Mouse (Mus musculus): ENCODE data around the gene Tnnt2. TPM values are rescaled to one million over a fixed set of nuclear protein-coding genes. Genes with fewer than 3 reads are reported as not detected.
A peak's percentile ranks its signal among the peaks of the same experiment; 100 is the strongest.

Gene Tnnt2
- polyA plus RNA-seq, 1 experiment from 2014 or later, result 5.7 TPM

DNA sequence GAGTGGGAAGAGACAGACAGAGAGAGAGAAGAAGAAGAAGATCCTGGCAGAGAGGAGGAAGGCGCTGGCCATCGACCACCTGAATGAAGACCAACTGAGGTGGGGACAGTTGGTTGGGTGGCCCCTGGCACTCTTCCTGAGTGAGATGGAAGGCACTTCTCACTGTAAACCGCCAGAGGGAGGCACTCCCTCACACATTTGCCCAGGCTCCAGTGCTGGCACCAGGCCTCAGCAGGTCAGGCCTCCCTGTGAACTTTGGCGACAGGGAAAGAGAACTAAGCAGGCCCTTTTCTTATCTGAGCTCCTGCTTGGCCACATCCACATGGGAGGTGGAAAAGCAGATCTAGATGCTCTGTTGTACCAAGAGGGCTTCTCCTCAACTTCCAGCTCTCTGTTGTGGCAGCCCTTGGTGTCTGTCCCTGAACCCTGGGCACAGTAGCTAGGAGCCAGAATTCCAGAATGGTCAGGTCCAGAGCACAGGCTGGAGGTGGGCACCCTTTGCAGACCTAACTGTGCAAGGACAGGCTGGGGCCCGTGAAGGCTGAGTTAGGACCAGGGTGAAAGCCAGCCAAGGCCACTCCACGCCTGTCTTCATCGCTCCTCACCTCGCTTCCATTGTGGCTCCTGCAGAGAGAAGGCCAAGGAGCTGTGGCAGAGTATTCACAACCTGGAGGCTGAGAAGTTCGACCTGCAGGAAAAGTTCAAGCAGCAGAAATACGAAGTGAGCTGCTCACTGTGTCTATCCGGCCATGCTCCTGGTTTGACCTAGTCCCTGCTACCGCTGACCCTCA lies 14.8 kb downstream of the Tnnt2 start:
- H3K4me1 ChIP-seq (replicated peaks; ENCODE audit: insufficient read depth, low read length), result no peaks in the 10 kb centered on the region
- no peak overlapping the region for H3K4me3 ChIP-seq (replicated peaks; ENCODE audit: low read depth, low read length)
- H3K4me2 ChIP-seq (ENCODE audit: low read length), result no peak overlapping the region
- ATAC-seq (replicated peaks; ENCODE audit: low FRiP score, low read depth) (no peak), DNase-seq (ENCODE audit: low spot score) (peak; percentile 54)
- H3K27me3 ChIP-seq (ENCODE audit: insufficient read depth, low read length), result no peaks in the 10 kb centered on the region
- no peak overlapping the region for H3K9ac ChIP-seq (ENCODE audit: low read depth, low read length)
- H3K36me3 ChIP-seq (ENCODE audit: insufficient read depth, low read length), result no peaks in the 10 kb centered on the region
- peak; percentile 70 for TF ChIP-seq CTCF (IDR thresholded peaks at IDR 0.05; ENCODE audit: low read depth)
- 72% methylated on average over 12 of the region's 12 CpGs for WGBS
- H3K9me3 ChIP-seq (replicated peaks; ENCODE audit: low read length), result no peaks in the 10 kb centered on the region
- no peak overlapping the region for H3K27ac ChIP-seq

GRCm38 (mm10) chr1:135852044-135852756 lies 16.0 kb downstream of the Tnnt2 start:
- Histone ChIP-seq H3K4me1 (replicated peaks; ENCODE audit: insufficient read depth, low read length) (no peaks in the 10 kb centered on the region), H3K9ac (ENCODE audit: low read depth, low read length) (no peak overlapping the region), H3K27ac (no peak overlapping the region), H3K4me2 (ENCODE audit: low read length) (no peak overlapping the region), H3K27me3 (ENCODE audit: insufficient read depth, low read length) (no peaks in the 10 kb centered on the region), H3K4me3 (replicated peaks; ENCODE audit: low read depth, low read length) (no peak overlapping the region), H3K9me3 (replicated peaks; ENCODE audit: low read length) (no peaks in the 10 kb centered on the region), H3K36me3 (ENCODE audit: insufficient read depth, low read length) (no peaks in the 10 kb centered on the region)
- WGBS, result 58% methylated on average over 13 of the region's 13 CpGs
- DNase-seq (ENCODE audit: low spot score) (no peak), ATAC-seq (replicated peaks; ENCODE audit: low FRiP score, low read depth) (no peak)
- TF ChIP-seq CTCF (IDR thresholded peaks at IDR 0.05; ENCODE audit: low read depth), result no peak

DNA sequence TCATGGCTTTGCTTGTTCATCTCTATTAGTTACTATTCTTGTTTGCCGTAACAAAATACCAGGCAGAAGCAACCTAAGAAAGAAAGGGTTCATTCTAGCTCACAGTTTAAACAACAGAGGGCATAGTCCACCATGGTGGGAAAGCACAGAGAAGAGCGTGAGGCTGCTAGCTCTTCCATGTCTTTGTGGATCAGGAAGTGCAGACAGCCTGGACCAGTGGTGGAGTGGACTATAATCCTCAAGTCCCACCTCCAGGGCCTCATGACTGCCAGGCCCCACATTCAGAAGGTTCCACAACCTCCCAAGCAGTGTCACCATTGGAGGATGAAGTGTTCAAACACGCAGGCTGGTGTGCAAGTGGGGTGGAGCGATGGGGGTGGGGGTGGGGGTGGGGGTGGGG lies 17.0 kb downstream of the Tnnt2 start:
- DNase-seq (ENCODE audit: low spot score) (no peak), ATAC-seq (replicated peaks; ENCODE audit: low FRiP score, low read depth) (no peak)
- Histone ChIP-seq H3K27ac (no peak overlapping the region), H3K4me1 (replicated peaks; ENCODE audit: insufficient read depth, low read length) (no peaks in the 10 kb centered on the region), H3K27me3 (ENCODE audit: insufficient read depth, low read length) (no peaks in the 10 kb centered on the region), H3K36me3 (ENCODE audit: insufficient read depth, low read length) (no peaks in the 10 kb centered on the region), H3K4me2 (ENCODE audit: low read length) (no peak overlapping the region), H3K4me3 (replicated peaks; ENCODE audit: low read depth, low read length) (no peak overlapping the region), H3K9ac (ENCODE audit: low read depth, low read length) (no peak overlapping the region), H3K9me3 (replicated peaks; ENCODE audit: low read length) (no peaks in the 10 kb centered on the region)
- WGBS, result 80% methylated on average over 4 of the region's 4 CpGs
- no peak for TF ChIP-seq CTCF (IDR thresholded peaks at IDR 0.05; ENCODE audit: low read depth)

DNA sequence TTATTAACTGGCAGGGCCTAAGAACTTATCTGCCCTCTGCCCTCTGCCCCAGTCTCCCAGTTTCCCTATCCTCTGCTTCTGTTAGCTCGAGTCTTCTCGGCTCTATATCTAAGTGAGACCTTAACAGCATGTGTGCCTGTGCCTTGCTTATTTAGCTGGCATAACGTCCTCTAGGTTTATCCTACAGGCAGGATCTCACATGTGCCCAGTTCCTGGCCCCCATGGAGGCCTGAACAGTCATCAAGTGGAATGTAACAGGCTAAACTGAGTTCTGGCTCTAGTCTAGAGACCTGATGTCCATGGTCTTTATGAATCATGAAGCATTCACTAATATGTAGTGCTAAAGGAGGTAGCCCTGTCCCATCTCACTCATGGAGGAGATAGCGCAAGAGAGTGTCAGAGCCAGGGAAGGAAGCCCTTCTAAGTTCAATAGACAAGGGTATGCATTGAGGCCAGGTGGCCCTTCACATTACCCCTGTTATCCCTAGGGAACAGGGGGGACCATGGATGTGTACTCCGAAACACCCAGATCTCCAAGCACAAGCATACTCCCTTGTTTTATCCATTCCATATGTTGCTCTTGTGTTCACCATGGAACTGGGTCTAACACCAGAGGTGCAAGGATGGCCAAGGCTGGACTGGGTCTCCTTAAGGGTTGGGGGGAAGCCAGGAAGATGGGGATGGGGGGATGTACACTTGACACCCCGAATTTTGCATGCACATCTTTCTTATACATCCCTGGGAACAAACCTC lies 18.6 kb downstream of the Tnnt2 start:
- no peak overlapping the region for H3K4me3 ChIP-seq (replicated peaks; ENCODE audit: low read depth, low read length)
- DNase-seq (ENCODE audit: low spot score) (no peak), ATAC-seq (replicated peaks; ENCODE audit: low FRiP score, low read depth) (no peak)
- 86% methylated on average over 6 of the region's 6 CpGs for WGBS
- no peak overlapping the region for H3K4me2 ChIP-seq (ENCODE audit: low read length)
- H3K27me3 ChIP-seq (ENCODE audit: insufficient read depth, low read length), result no peaks in the 10 kb centered on the region
- no peak overlapping the region for H3K9ac ChIP-seq (ENCODE audit: low read depth, low read length)
- H3K27ac ChIP-seq, result no peak overlapping the region
- H3K36me3 ChIP-seq (ENCODE audit: insufficient read depth, low read length), result no peaks in the 10 kb centered on the region
- no peaks in the 10 kb centered on the region for H3K9me3 ChIP-seq (replicated peaks; ENCODE audit: low read length)
- TF ChIP-seq CTCF (IDR thresholded peaks at IDR 0.05; ENCODE audit: low read depth), result no peak
- no peaks in the 10 kb centered on the region for H3K4me1 ChIP-seq (replicated peaks; ENCODE audit: insufficient read depth, low read length)

DNA sequence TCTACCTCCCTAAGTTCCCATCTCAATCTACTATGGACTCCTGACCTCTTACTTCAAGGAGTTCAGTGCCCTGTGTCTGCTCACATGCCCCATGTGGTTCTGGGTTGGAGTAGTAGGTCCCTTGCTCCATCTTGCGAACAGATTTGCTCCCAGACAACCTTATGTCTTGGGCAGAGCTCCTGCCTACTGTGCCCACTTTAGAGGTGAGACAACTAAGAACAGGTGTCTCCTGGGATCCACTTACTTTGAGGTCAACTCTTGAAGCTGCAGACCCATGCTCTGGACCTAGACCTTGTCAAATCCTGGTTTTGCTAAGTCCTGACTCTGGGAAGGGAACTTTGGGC lies 19.2 kb downstream of the Tnnt2 start:
- Histone ChIP-seq H3K27me3 (ENCODE audit: insufficient read depth, low read length) (no peaks in the 10 kb centered on the region), H3K9me3 (replicated peaks; ENCODE audit: low read length) (no peaks in the 10 kb centered on the region), H3K27ac (no peak overlapping the region), H3K4me3 (replicated peaks; ENCODE audit: low read depth, low read length) (no peak overlapping the region), H3K4me1 (replicated peaks; ENCODE audit: insufficient read depth, low read length) (no peaks in the 10 kb centered on the region), H3K4me2 (ENCODE audit: low read length) (no peak overlapping the region), H3K36me3 (ENCODE audit: insufficient read depth, low read length) (no peaks in the 10 kb centered on the region), H3K9ac (ENCODE audit: low read depth, low read length) (no peak overlapping the region)
- no peak for TF ChIP-seq CTCF (IDR thresholded peaks at IDR 0.05; ENCODE audit: low read depth)
- DNase-seq (ENCODE audit: low spot score) (no peak), ATAC-seq (replicated peaks; ENCODE audit: low FRiP score, low read depth) (no peak)
- WGBS, result 96% methylated on average over 1 of the region's 1 CpGs

- 53% methylated on average over 4 of the region's 4 CpGs for WGBS
- no peak for ATAC-seq (replicated peaks; ENCODE audit: low FRiP score, low read depth)
- H3K9me3 ChIP-seq (replicated peaks; ENCODE audit: low read length), result no peaks in the 10 kb centered on the region
Observed at GRCm38 (mm10) chr1:135856070-135856469, 19.9 kb downstream of the Tnnt2 start.

More at GRCm38 (mm10) chr1:135856070-135856469, 19.9 kb downstream of the Tnnt2 start:
- no peaks in the 10 kb centered on the region for H3K4me1 ChIP-seq (replicated peaks; ENCODE audit: insufficient read depth, low read length)
- H3K4me3 ChIP-seq (replicated peaks; ENCODE audit: low read depth, low read length), result no peak overlapping the region
- H3K27me3 ChIP-seq (ENCODE audit: insufficient read depth, low read length), result no peaks in the 10 kb centered on the region
- H3K27ac ChIP-seq, result no peak overlapping the region
- no peak overlapping the region for H3K9ac ChIP-seq (ENCODE audit: low read depth, low read length)
- no peak for DNase-seq (ENCODE audit: low spot score)
- H3K4me2 ChIP-seq (ENCODE audit: low read length), result no peak overlapping the region
- H3K36me3 ChIP-seq (ENCODE audit: insufficient read depth, low read length), result no peaks in the 10 kb centered on the region
- no peak for TF ChIP-seq CTCF (IDR thresholded peaks at IDR 0.05; ENCODE audit: low read depth)
